Mouse (Mus musculus) activated CD4-positive, CD25-positive, alpha-beta regulatory T cell (primary cell): ENCODE measurements around the gene Sos2. TPM values are rescaled to one million over a fixed set of nuclear protein-coding genes. Genes with fewer than 3 reads are reported as not detected.

Source experiments
- polyA plus RNA-seq, 2 experiments: library from polyadenylated mRNA; unstranded; fragments of 100-300 nt; shearing (Covaris generic); gene quantifications; one replicate each; pipeline ENCODE4 v1.2.1; 2017

The Sos2 gene
- 10 to 100 TPM; 18.8 to 21.5 TPM for polyA plus RNA-seq

DNA sequence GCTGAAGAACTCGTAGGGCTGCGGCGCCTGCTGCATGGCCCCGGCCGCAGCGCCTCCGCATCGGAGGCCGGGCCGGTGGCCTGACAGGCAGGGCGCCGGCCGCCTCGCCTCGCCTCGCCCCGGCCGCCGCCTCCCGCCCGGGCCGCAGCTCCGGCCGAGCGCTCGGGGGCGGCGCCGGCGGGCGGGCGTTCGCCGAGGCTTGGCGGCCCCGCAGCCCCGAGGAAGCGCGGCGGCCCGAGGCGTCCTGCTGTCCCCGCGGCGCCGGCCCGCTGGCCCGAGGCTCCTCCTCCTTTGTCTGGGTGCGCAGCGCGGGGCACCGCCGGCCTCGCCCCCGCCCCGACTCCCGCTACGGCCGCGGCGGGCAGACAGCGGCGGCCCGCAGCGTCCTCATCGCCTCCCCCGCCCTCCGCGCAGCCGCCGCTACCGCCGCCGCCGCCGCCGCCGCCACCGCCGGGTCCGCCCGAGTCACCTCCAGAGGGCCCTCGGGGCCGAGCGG is at the start of gene Sos2:
Sos2 (minus strand) TSS at position 287 of the 496 bp plus-strand sequence.

DNA sequence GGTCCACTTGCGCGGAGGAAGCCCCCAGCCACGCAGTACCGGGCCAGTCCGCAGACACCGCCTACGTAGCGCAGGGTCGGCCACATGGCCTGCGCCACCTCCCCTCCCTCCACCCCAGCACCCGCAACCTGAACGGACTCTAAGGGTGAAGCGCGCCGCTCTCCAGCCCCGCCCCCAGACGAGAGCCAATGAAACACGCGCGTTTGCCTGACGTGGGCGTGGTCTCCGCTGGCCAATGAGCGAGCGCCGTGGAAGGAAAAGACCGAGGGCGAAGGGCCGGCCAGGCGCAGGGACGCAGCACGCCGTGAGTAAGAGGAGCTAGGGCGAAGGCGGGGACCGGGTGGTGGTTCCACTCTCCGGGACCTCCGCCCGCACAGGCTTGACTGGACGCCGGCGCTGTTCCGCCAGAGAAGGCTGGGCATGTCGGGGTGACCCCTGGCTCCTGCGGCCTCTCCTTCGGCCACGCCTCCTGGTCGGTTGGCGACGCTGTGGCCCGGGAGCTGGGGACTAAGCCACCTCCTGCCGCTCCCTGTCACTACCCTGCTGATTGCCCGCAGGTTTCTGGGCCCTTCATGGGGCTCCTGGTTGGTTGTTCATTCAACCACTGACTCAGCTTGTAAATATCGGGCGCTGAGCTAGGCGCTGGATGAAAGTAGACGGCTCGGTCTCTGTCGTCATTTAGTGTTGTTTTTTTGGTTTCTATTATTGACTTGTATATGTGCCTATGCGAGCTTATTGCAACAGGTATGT is 43.2 kb upstream of the Sos2 start, which contains the start of the genes L2hgdh and Atp5s:
L2hgdh (minus strand) TSS at position 163 of the 750 bp plus-strand sequence.
Atp5s (plus strand) TSS at position 240 of the 750 bp plus-strand sequence.

DNA sequence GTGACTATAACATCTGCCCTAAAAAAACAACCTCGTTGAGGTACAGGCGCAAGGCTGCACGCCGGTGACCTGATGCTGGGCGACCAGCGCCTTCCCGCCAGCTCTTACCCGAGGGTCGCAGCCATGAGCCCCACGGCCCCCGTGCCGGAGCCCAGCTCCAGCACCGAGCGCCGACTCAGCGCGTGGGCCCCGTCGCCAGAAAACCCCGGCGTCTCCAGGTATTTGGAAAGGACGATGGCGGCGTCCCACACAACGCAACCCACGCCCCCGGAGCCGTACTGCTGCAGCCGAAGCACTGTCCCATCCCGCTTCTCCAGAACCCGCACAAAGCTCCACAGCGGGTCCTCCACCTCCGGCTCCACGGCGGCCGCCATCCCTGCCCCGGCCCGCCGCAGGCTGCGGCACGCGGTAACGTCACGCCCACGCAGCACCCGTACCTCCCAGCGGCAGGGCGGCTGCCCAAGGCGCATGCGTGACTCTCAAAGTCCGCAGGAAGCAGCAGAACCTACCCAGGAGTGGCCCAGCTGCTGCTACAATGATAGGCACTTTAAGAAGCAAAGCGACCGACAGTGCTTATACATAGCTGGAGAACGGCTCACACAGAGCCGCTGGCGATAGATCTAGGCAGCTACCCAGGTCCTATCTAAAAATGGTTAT is 98.9 kb downstream of the Sos2 start, which contains the start of gene Vcpkmt:
Vcpkmt (minus strand) TSS at position 416 of the 657 bp plus-strand sequence.

Other genes with a start within 250 kb of the Sos2 start
- gene Vcpkmt, start 98.8 kb downstream of the Sos2 start, polyA plus RNA-seq = 1 to 10 TPM; 5.0 to 5.9 TPM
- 1 to 10 TPM; 3.3 to 6.9 TPM for gene L2hgdh, start 43.0 kb upstream of the Sos2 start, polyA plus RNA-seq
- 10 to 100 TPM in 1 of 2 experiments, 1 to 10 TPM in 1; 9.1 to 14.3 TPM for gene Atp5s, start 43.1 kb upstream of the Sos2 start, polyA plus RNA-seq
- gene Cdkl1, start 109.4 kb upstream of the Sos2 start, polyA plus RNA-seq = not detected
- gene Atl1, start 210.8 kb upstream of the Sos2 start, polyA plus RNA-seq = 1 to 10 TPM in 1 of 2 experiments, under 1 TPM in 1; 0.54 to 1.5 TPM
- 1 to 10 TPM; 7.7 to 8.8 TPM for gene Map4k5, start 211.3 kb upstream of the Sos2 start, polyA plus RNA-seq